Mouse (Mus musculus) forebrain, embryonic 10.5 days (tissue): ENCODE results near the gene Opn4. TPM values are rescaled to one million over a fixed set of nuclear protein-coding genes. Genes with fewer than 3 reads are reported as not detected.

Source experiments
- DNase-seq: peaks from one replicate; pipeline ENCODE4 v3.0.0-alpha.2; 2017; ENCODE audit warnings: low spot score; ENCODE audit errors: extremely low spot score
- H3K27ac ChIP-seq: fragments of 300-500 bp; sonication (generic); 2 replicates; pipeline ENCODE4 v1.5.1; 2016; ENCODE audit warnings: mild to moderate bottlenecking
- H3K27me3 ChIP-seq: fragments of 300-500 bp; sonication (generic); 2 replicates; pipeline ENCODE4 v1.6.1; 2016; ENCODE audit warnings: mild to moderate bottlenecking; ENCODE audit not compliant: poor library complexity, severe bottlenecking
- H3K36me3 ChIP-seq: fragments of 300-500 bp; sonication (generic); replicated peaks from 2 replicates; pipeline ENCODE4 v1.6.1; 2016; ENCODE audit warnings: mild to moderate bottlenecking, moderate library complexity
- H3K4me1 ChIP-seq: fragments of 300-500 bp; sonication (generic); 2 replicates; pipeline ENCODE4 v1.6.1; 2016
- H3K4me3 ChIP-seq: fragments of 300-500 bp; sonication (generic); 2 replicates; pipeline ENCODE4 v1.5.1; 2016; ENCODE audit warnings: mild to moderate bottlenecking, moderate library complexity
- H3K9me3 ChIP-seq: fragments of 300-500 bp; sonication (generic); 2 replicates; pipeline ENCODE4 v1.6.1; 2016; ENCODE audit warnings: mild to moderate bottlenecking, moderate library complexity
- WGBS: fragments of 180-500 bp; shearing (Covaris S2); methylation state at CpG from one replicate; pipeline ENCODE4 v1.1.7; 2016; 5-methylcytosine and 5-hydroxymethylcytosine counted together
- polyA plus RNA-seq: library from polyadenylated mRNA; unstranded; fragments of >200 nt; fragmentation: Nextera tagmentation; extraction: Ambion mirVana; gene quantifications from 2 replicates; pipeline ENCODE4 v1.2.1, GENCODE M21; 2016

Opn4 gene
- polyA plus RNA-seq, 1 experiment from 2014 or later = 1.0 TPM

- no peaks in the 10 kb centered on the region for H3K9me3 ChIP-seq
- peak; percentile 65 for DNase-seq
- peak overlapping the region; percentile 92 for H3K27ac ChIP-seq
- WGBS = under 1% methylated on average over 27 of the region's 27 CpGs
- no peaks in the 10 kb centered on the region for H3K36me3 ChIP-seq
- peaks cover 17% of the 10 kb centered on the region for H3K4me1 ChIP-seq
- peaks cover 66% of the 10 kb centered on the region for H3K27me3 ChIP-seq
- peak overlapping the region; percentile 83 for H3K4me3 ChIP-seq
Observed at GRCm38 (mm10) chr14:34548391-34549001, 51.4 kb downstream of the Opn4 start.

DNA sequence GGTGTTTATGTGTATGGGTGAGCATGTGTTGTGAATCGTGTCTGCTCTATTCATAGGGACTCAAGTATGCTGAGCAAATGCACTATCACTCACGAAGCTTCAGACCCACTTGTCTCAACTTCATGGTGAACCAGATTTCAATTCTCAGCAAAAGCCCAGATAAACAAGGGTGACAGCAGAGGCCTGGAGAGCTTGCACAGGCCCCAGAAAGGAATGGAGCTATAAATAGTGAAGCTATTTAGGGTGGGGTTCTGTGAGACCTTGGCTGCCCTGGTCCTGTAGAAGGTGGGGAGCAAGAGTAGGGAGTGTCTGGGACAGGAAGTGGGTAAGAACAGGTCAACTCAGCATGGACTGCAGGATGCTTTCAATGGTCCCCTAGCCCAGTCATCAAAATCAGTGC is 55.4 kb downstream of the Opn4 start:
- Histone ChIP-seq H3K4me3 (no peak overlapping the region), H3K27ac (no peak overlapping the region), H3K36me3 (no peaks in the 10 kb centered on the region), H3K4me1 (peaks cover 22% of the 10 kb centered on the region), H3K27me3 (peaks cover 62% of the 10 kb centered on the region), H3K9me3 (no peaks in the 10 kb centered on the region)
- DNase-seq = no peak
- WGBS = 75% methylated on average over 2 of the region's 2 CpGs

- no peak for DNase-seq
- peaks cover 16% of the 10 kb centered on the region for H3K4me1 ChIP-seq
- WGBS = 88% methylated on average over 6 of the region's 6 CpGs
- H3K27ac ChIP-seq = no peak overlapping the region
- peaks cover 62% of the 10 kb centered on the region for H3K27me3 ChIP-seq
- no peaks in the 10 kb centered on the region for H3K9me3 ChIP-seq
- H3K4me3 ChIP-seq = no peak overlapping the region
- H3K36me3 ChIP-seq = no peaks in the 10 kb centered on the region
Observed at GRCm38 (mm10) chr14:34544001-34544400, 55.9 kb downstream of the Opn4 start.

DNA sequence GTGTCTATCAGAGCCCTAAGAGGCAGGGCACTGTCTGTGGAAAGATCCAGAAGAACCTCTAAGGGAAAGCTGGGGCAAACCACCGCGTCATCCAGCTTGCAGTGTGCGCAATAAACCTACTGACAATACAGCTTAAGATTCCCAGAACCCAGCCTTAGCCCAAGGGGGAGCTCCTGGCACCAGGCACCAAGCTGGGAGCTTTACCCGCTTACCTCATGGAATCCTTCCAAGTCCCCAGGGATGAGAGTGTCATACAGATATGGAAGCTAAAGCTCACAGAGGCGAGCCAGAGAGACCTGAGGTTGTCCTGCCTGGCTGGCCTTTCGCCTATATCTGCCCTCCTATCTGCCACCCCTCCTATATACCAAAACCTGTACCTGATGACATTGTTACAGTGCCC is 56.3 kb downstream of the Opn4 start:
- whole genome bisulfite sequencing = 74% methylated on average over 6 of the region's 6 CpGs
- peaks cover 62% of the 10 kb centered on the region for H3K27me3 ChIP-seq
- peaks cover 14% of the 10 kb centered on the region for H3K4me1 ChIP-seq
- H3K27ac ChIP-seq = no peak overlapping the region
- H3K4me3 ChIP-seq = no peak overlapping the region
- no peak for DNase-seq
- no peaks in the 10 kb centered on the region for H3K9me3 ChIP-seq
- H3K36me3 ChIP-seq = no peaks in the 10 kb centered on the region

- no peak overlapping the region for H3K4me3 ChIP-seq
- H3K36me3 ChIP-seq = no peaks in the 10 kb centered on the region
- 89% methylated on average over 5 of the region's 5 CpGs for WGBS
- H3K4me1 ChIP-seq = peaks cover 6% of the 10 kb centered on the region
- H3K27me3 ChIP-seq = peaks cover 49% of the 10 kb centered on the region
- no peak overlapping the region for H3K27ac ChIP-seq
- no peaks in the 10 kb centered on the region for H3K9me3 ChIP-seq
- DNase-seq = no peak
Observed at GRCm38 (mm10) chr14:34541896-34542295, 58.0 kb downstream of the Opn4 start.

DNA sequence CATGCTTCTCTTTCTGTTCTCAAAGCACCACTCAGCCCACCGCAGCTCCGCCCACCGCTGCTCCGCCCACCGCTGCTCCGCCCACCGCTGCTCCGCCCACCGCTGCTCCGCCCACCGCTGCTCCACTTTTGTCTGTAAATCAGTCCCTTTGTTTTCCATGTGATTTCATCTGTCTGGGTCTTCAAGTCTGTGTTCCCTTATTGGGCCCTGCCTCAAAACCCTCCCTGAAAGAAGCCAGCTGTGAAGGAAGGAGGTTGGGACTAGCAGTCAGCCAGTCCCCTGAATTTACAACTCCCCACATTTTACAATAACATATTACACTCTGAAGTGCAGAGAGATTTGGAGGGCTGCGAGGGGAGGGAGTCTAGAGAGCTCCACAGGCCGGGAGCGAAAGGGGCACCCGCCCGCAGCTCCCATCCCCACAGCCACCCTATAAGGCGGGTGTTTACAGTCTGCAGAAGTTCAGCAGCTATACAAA is 59.2 kb downstream of the Opn4 start:
- Histone ChIP-seq H3K9me3 (no peaks in the 10 kb centered on the region), H3K27me3 (peaks cover 42% of the 10 kb centered on the region), H3K27ac (peak overlapping the region; percentile 73), H3K36me3 (no peaks in the 10 kb centered on the region), H3K4me3 (peak overlapping the region; percentile 26), H3K4me1 (peaks cover 6% of the 10 kb centered on the region)
- WGBS = 13% methylated on average over 17 of the region's 17 CpGs
- peak; percentile 39 for DNase-seq

Other genes starting within 250 kb of the Opn4 start
- not detected in 2 replicates for gene Fam25c, start 244.7 kb downstream of the Opn4 start, polyA plus RNA-seq
- 1.3 and 2.2 TPM in 2 replicates for gene Sncg, start 225.4 kb downstream of the Opn4 start, polyA plus RNA-seq
- gene Mmrn2, start 224.7 kb downstream of the Opn4 start, polyA plus RNA-seq = 6.2 and 6.7 TPM in 2 replicates
- gene Bmpr1a, start 96.8 kb downstream of the Opn4 start, polyA plus RNA-seq = 44.5 and 47.6 TPM in 2 replicates
- not detected in 2 replicates for gene 9230112D13Rik, start 77.3 kb downstream of the Opn4 start, polyA plus RNA-seq
- 0.05 and 0.06 TPM in 2 replicates for gene Ldb3, start 11.5 kb downstream of the Opn4 start, polyA plus RNA-seq
- gene Wapl, start 73.8 kb upstream of the Opn4 start, polyA plus RNA-seq = 25.7 and 26.3 TPM in 2 replicates
- gene Grid1, start 220.0 kb upstream of the Opn4 start, polyA plus RNA-seq = 0.06 and 0.24 TPM in 2 replicates